Mouse (Mus musculus) CH12.LX (cell line): ENCODE measurements around the gene Gm26602. TPM values are rescaled to one million over a fixed set of nuclear protein-coding genes. Genes with fewer than 3 reads are reported as not detected.

Experiments
- DNase-seq: peaks from one replicate; pipeline ENCODE4 v3.0.0-alpha.2; 2013; ENCODE audit errors: extremely low read depth
- H3K27ac ChIP-seq: 2 replicates; pipeline ENCODE4 v1.5.1; 2012; ENCODE audit warnings: low read depth, mild to moderate bottlenecking, control low read depth, moderate library complexity; ENCODE audit not compliant: insufficient read depth
- H3K27me3 ChIP-seq: replicated peaks from 2 replicates; pipeline ENCODE3; 2012; ENCODE audit warnings: inconsistent platforms
- H3K36me3 ChIP-seq, 2 experiments: replicated peaks in 1 of 2; 2 replicates each; pipeline versions ENCODE3 to v1.6.1; 2012; ENCODE audit warnings: inconsistent platforms in 1 of 2, low read length in 1 of 2, mild to moderate bottlenecking in 1 of 2, mixed read lengths in 1 of 2, moderate library complexity in 1 of 2; ENCODE audit not compliant: control insufficient read depth in 1 of 2, insufficient read depth in 1 of 2
- H3K4me1 ChIP-seq, 2 experiments: 2 replicates each; pipeline ENCODE4 v1.6.1; 2012; ENCODE audit warnings: inconsistent platforms in 1 of 2, moderate library complexity in 1 of 2; ENCODE audit not compliant: insufficient read depth in 2 of 2, control insufficient read depth in 1 of 2
- H3K4me2 ChIP-seq: 2 replicates; pipeline ENCODE4 v1.6.1; 2012; ENCODE audit warnings: low read depth, mild to moderate bottlenecking, control low read depth; ENCODE audit not compliant: poor library complexity, insufficient read depth, severe bottlenecking
- H3K4me3 ChIP-seq, 3 experiments: fragments of 150-350 bp in 1 of 3; sonication (generic) in 1 of 3; replicated peaks in 1 of 3; 2 replicates each; pipeline versions ENCODE3 to v1.5.1; 2011 to 2012; ENCODE audit warnings: low read depth in 2 of 3, low read length in 2 of 3, mild to moderate bottlenecking in 2 of 3, moderate library complexity in 2 of 3, control low read depth in 1 of 3, improper control_type of control experiment in 1 of 3, inconsistent platforms in 1 of 3, mixed read lengths in 1 of 3; ENCODE audit not compliant: poor library complexity in 1 of 3
- H3K79me2 ChIP-seq: replicated peaks from 2 replicates; pipeline ENCODE4 v1.6.1; 2012; ENCODE audit warnings: mild to moderate bottlenecking, moderate library complexity; ENCODE audit not compliant: control insufficient read depth, poor library complexity, insufficient read depth, severe bottlenecking; ENCODE audit errors: extremely low read depth
- H3K9ac ChIP-seq: 2 replicates; pipeline ENCODE4 v1.6.1; 2012; ENCODE audit warnings: low read depth, mild to moderate bottlenecking, control low read depth, moderate library complexity; ENCODE audit not compliant: insufficient read depth
- H3K9me3 ChIP-seq: replicated peaks from 2 replicates; pipeline ENCODE3; 2012; ENCODE audit warnings: low read length, inconsistent platforms, mixed read lengths
- BHLHE40 ChIP-seq: IDR thresholded peaks from 2 replicates; pipeline ENCODE4 v1.6.1; 2011; ENCODE audit warnings: mild to moderate bottlenecking, low read depth, low read length, improper control_type of control experiment
- CHD1 ChIP-seq: IDR thresholded peaks from 2 replicates; pipeline ENCODE4 v1.6.1; 2012; ENCODE audit warnings: low read depth, low read length, improper control_type of control experiment, inconsistent platforms
- CHD2 ChIP-seq: IDR thresholded peaks from 2 replicates; pipeline ENCODE4 v1.6.1; 2011; ENCODE audit warnings: low read length, improper control_type of control experiment
- CTCF ChIP-seq, 2 experiments: IDR thresholded peaks in 1 of 2; conservative IDR thresholded peaks in 1 of 2; 2 replicates each; pipeline ENCODE4 v1.5.1; 2011 to 2012; ENCODE audit warnings: low read depth in 2 of 2, low read length in 2 of 2, improper control_type of control experiment in 1 of 2, inconsistent platforms in 1 of 2, mild to moderate bottlenecking in 1 of 2, moderate library complexity in 1 of 2
- E2F4 ChIP-seq: IDR thresholded peaks from 2 replicates; pipeline ENCODE4 v1.6.1; 2011; ENCODE audit warnings: low read depth, low read length, improper control_type of control experiment; ENCODE audit not compliant: insufficient replicate concordance
- ELF1 ChIP-seq: IDR thresholded peaks from 2 replicates; pipeline ENCODE4 v1.6.1; 2014; ENCODE audit warnings: low read depth, mild to moderate bottlenecking, inconsistent platforms, low read length, improper control_type of control experiment
- EP300 ChIP-seq: IDR thresholded peaks from 2 replicates; pipeline ENCODE4 v1.6.1; 2011; ENCODE audit warnings: low read length, improper control_type of control experiment
- ETS1 ChIP-seq: conservative IDR thresholded peaks from 2 replicates; pipeline ENCODE4 v1.6.1; 2012; ENCODE audit warnings: low read depth, mild to moderate bottlenecking, inconsistent platforms, low read length, improper control_type of control experiment, moderate library complexity
- GABPA ChIP-seq: IDR thresholded peaks from 2 replicates; pipeline ENCODE4 v1.6.1; 2012; ENCODE audit warnings: low read depth, low read length, improper control_type of control experiment, inconsistent platforms; ENCODE audit not compliant: insufficient replicate concordance
- HCFC1 ChIP-seq: IDR thresholded peaks from 2 replicates; pipeline ENCODE4 v1.6.1; 2012; ENCODE audit warnings: low read depth, mild to moderate bottlenecking, inconsistent platforms, low read length, improper control_type of control experiment
- IRF4 ChIP-seq: IDR thresholded peaks from 2 replicates; pipeline ENCODE4 v1.6.1; 2014; ENCODE audit warnings: low read depth, mild to moderate bottlenecking, inconsistent platforms, low read length, improper control_type of control experiment
- JUN ChIP-seq: IDR thresholded peaks from 2 replicates; pipeline ENCODE4 v1.6.1; 2011; ENCODE audit warnings: low read depth, mild to moderate bottlenecking, low read length, improper control_type of control experiment, moderate library complexity; ENCODE audit not compliant: insufficient read depth
- JUND ChIP-seq: conservative IDR thresholded peaks from 2 replicates; pipeline ENCODE4 v1.6.1; 2011; ENCODE audit warnings: low read depth, low read length, improper control_type of control experiment
- KAT2A ChIP-seq: IDR thresholded peaks from 2 replicates; pipeline ENCODE4 v1.6.1; 2012; ENCODE audit warnings: low read length, improper control_type of control experiment, inconsistent platforms; ENCODE audit not compliant: insufficient replicate concordance
- MAFK ChIP-seq: IDR thresholded peaks from 2 replicates; pipeline ENCODE4 v1.6.1; 2011; ENCODE audit warnings: low read length, improper control_type of control experiment; ENCODE audit not compliant: insufficient replicate concordance
- MAX ChIP-seq: IDR thresholded peaks from 2 replicates; pipeline ENCODE4 v1.6.1; 2011; ENCODE audit warnings: low read length, improper control_type of control experiment
- MAZ ChIP-seq: IDR thresholded peaks from 2 replicates; pipeline ENCODE4 v1.6.1; 2012; ENCODE audit warnings: low read depth, mild to moderate bottlenecking, inconsistent platforms, low read length, improper control_type of control experiment, moderate library complexity
- MEF2A ChIP-seq: IDR thresholded peaks from 2 replicates; pipeline ENCODE4 v1.6.1; 2014; ENCODE audit warnings: low read depth, mild to moderate bottlenecking, inconsistent platforms, low read length, improper control_type of control experiment, borderline replicate concordance
- MXI1 ChIP-seq: IDR thresholded peaks from 2 replicates; pipeline ENCODE4 v1.6.1; 2011; ENCODE audit warnings: mild to moderate bottlenecking, low read depth, low read length, improper control_type of control experiment
- MYC ChIP-seq: IDR thresholded peaks from 2 replicates; pipeline ENCODE4 v1.6.1; 2011; ENCODE audit warnings: low read depth, mild to moderate bottlenecking, improper control_type of control experiment, low read length
- NELFE ChIP-seq: IDR thresholded peaks from 2 replicates; pipeline ENCODE4 v1.6.1; 2011; ENCODE audit warnings: low read depth, low read length, improper control_type of control experiment
- NRF1 ChIP-seq: IDR thresholded peaks from 2 replicates; pipeline ENCODE4 v1.6.1; 2014; ENCODE audit warnings: low read depth, mild to moderate bottlenecking, inconsistent platforms, low read length, improper control_type of control experiment, moderate library complexity
- PAX5 ChIP-seq: IDR thresholded peaks from 2 replicates; pipeline ENCODE4 v1.6.1; 2012; ENCODE audit warnings: low read length, inconsistent platforms, mixed read lengths
- POLR2A ChIP-seq: IDR thresholded peaks from 2 replicates; pipeline ENCODE4 v1.6.1; 2011; ENCODE audit warnings: low read depth, mild to moderate bottlenecking, improper control_type of control experiment, low read length
- POLR2AphosphoS2 ChIP-seq: IDR thresholded peaks from 2 replicates; pipeline ENCODE4 v1.6.1; 2011; ENCODE audit warnings: low read depth, low read length, improper control_type of control experiment
- RAD21 ChIP-seq: IDR thresholded peaks from 2 replicates; pipeline ENCODE4 v1.6.1; 2011; ENCODE audit warnings: low read depth, mild to moderate bottlenecking, low read length, improper control_type of control experiment, moderate library complexity
- RCOR1 ChIP-seq: conservative IDR thresholded peaks from 2 replicates; pipeline ENCODE4 v1.6.1; 2012; ENCODE audit warnings: low read depth, mild to moderate bottlenecking, inconsistent platforms, low read length, improper control_type of control experiment
- SIN3A ChIP-seq: IDR thresholded peaks from 2 replicates; pipeline ENCODE4 v1.6.1; 2012; ENCODE audit warnings: low read length, improper control_type of control experiment, inconsistent platforms
- SMC3 ChIP-seq: IDR thresholded peaks from 2 replicates; pipeline ENCODE4 v1.6.1; 2011; ENCODE audit warnings: low read depth, low read length, improper control_type of control experiment
- TBP ChIP-seq: conservative IDR thresholded peaks from 2 replicates; pipeline ENCODE4 v1.6.1; 2011; ENCODE audit warnings: low read depth, low read length, improper control_type of control experiment
- TCF12 ChIP-seq: IDR thresholded peaks from 2 replicates; pipeline ENCODE4 v1.6.1; 2014; ENCODE audit warnings: low read depth, mild to moderate bottlenecking, inconsistent platforms, low read length, improper control_type of control experiment
- UBTF ChIP-seq: IDR thresholded peaks from 2 replicates; pipeline ENCODE4 v1.6.1; 2012; ENCODE audit warnings: low read depth, mild to moderate bottlenecking, inconsistent platforms, low read length, improper control_type of control experiment, moderate library complexity
- USF1 ChIP-seq: IDR thresholded peaks from 2 replicates; pipeline ENCODE4 v1.6.1; 2014; ENCODE audit warnings: low read depth, mild to moderate bottlenecking, inconsistent platforms, low read length, improper control_type of control experiment
- USF2 ChIP-seq: conservative IDR thresholded peaks from 2 replicates; pipeline ENCODE4 v1.6.1; 2011; ENCODE audit warnings: low read depth, low read length, improper control_type of control experiment
- ZC3H11A ChIP-seq: IDR thresholded peaks from 2 replicates; pipeline ENCODE4 v1.6.1; 2012; ENCODE audit warnings: low read depth, mild to moderate bottlenecking, inconsistent platforms, low read length, improper control_type of control experiment
- ZKSCAN1 ChIP-seq: IDR thresholded peaks from 2 replicates; pipeline ENCODE4 v1.6.1; 2012; ENCODE audit warnings: low read depth, inconsistent platforms, low read length, improper control_type of control experiment, borderline replicate concordance
- ZMIZ1 ChIP-seq: IDR thresholded peaks from 2 replicates; pipeline ENCODE4 v1.6.1; 2012; ENCODE audit warnings: low read depth, mild to moderate bottlenecking, inconsistent platforms, low read length, improper control_type of control experiment
- ZNF384 ChIP-seq: IDR thresholded peaks from 2 replicates; pipeline ENCODE4 v1.6.1; 2012; ENCODE audit warnings: low read depth, low read length, improper control_type of control experiment, inconsistent platforms
- dilution Hi-C: fragments of 300-500 bp; cut with MboI; formaldehyde crosslinking; loops from 2 replicates; pipeline ENCODE4 v1.14.3; 2020; ENCODE audit warnings: low sequenced_read_pairs; ENCODE audit not compliant: extremely low pct_unique_long_range_greater_than_20kb, extremely low pct_ligation_motif_present
- in situ Hi-C: fragments of 300-500 bp; cut with MboI; formaldehyde crosslinking; loops from 3 replicates; pipeline ENCODE4 v1.14.3; 2019; ENCODE audit warnings: low sequenced_read_pairs, low pct_ligation_motif_present, low pct_unique_long_range_greater_than_20kb, mixed read lengths
- polyA plus RNA-seq: library from polyadenylated mRNA; unstranded; fragments of >175 nt; gene quantifications from 2 replicates; pipeline ENCODE4 v1.2.1, GENCODE M21; 2012; ENCODE audit warnings: low read depth; ENCODE audit not compliant: insufficient read length
- total RNA-seq, 2 experiments: library from RNA; depleted of rRNA; stranded (reverse); fragments of 300-350 nt in 1 of 2; fragments of >200 nt in 1 of 2; gene quantifications; 2 replicates each; pipeline ENCODE4 v1.2.3; 2012 to 2014

The Gm26602 gene
- total and polyA plus RNA-seq, 3 experiments = 8.1 TPM; not detected in 2

DNA sequence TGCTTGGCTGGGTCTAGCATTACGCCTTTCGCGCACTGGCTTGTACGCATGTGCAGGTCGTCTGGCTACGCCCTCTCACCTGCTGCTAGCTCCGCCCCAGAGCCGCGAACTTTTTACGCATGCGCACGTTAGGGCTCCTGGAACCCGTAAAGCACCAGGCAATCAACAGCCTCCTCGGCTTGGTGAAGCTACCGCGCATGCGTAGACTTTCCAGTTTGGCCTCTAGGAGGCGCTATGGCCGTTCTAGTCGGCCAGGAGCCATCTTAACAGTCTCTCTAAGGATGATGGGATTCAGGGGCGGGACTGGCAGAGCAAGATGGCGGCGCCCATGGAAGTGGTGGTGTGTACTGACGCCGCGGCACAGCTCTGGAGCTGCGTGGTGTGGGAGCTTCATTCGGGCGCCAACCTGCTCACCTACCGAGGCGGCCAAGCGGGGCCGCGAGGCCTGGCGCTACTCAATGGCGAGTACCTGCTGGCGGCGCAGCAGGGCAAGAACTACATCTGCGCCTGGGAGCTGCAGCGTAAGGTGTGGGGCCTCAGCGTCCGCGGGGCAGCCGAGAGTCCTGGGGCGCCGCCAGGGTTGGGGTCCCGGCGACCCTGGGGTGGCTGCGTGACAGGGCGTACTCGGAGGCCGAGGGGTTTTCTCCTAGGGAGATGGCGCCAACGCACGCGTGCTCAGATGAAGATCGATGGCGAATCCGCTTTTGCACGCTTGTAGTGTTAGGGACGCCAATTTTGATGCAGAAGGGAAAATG, 49.4 kb downstream of the Gm26602 start, which contains the start of gene Wdr18:
TSS of gene Wdr18 (plus strand) at position 306 of the 755 bp plus-strand sequence.
- Histone ChIP-seq H3K4me1 (peaks cover 20 to 43% of the 10 kb centered on the region in 2 experiments), H3K79me2 (peaks cover 22% of the 10 kb centered on the region), H3K9me3 (no peaks in the 10 kb centered on the region), H3K27ac (peak within 1 kb of the TSS; percentile 11; the same call in 1 of the 2 replicates), H3K27me3 (no peaks in the 10 kb centered on the region), H3K4me2 (peak within 1 kb of the TSS; percentile 83), H3K9ac (peak within 1 kb of the TSS; percentile 63), H3K36me3 (peaks cover 29 to 41% of the 10 kb centered on the region in 2 experiments), H3K4me3 (peak within 1 kb of the TSS; percentile 85 to 100 (median 96))
- in situ Hi-C loops (loop anchor here (5.0 kb wide), 1 partner anchor 33 kb away; the partner anchor contains the start of gene Arid3a), dilution Hi-C loops (no loop called here)
- peak; percentile 51; the same call in 1 of the 2 replicates for TF ChIP-seq IRF4
- peak; percentile 91 for TF ChIP-seq HCFC1
- TF ChIP-seq ZC3H11A = no peak; the same call in 1 of the 2 replicates
- no peak for TF ChIP-seq CHD2
- no peak for TF ChIP-seq EP300
- TF ChIP-seq SIN3A = peak; percentile 90
- peak; percentile 60; the same call in 1 of the 2 replicates for TF ChIP-seq MYC
- TF ChIP-seq UBTF = no peak
- TF ChIP-seq ZMIZ1 = no peak
- no peak for TF ChIP-seq GABPA
- TF ChIP-seq BHLHE40 = peak; percentile 48
- TF ChIP-seq MXI1 = peak; percentile 98
- no peak for TF ChIP-seq CHD1
- no peak for TF ChIP-seq USF1
- TF ChIP-seq MAX = peak; percentile 61; the same call in 1 of the 2 replicates
- TF ChIP-seq CTCF (conservative IDR thresholded peaks at IDR 0.05 in 1 of 2, IDR thresholded peaks at IDR 0.05 in 1 of 2; ENCODE audit: low read depth in 2 of 2, low read length in 2 of 2) = peak; percentile 56 to 96
- peak; percentile 61 for TF ChIP-seq SMC3
- TF ChIP-seq RAD21 = peak; percentile 83
- TF ChIP-seq TBP = peak; percentile 74; the same call in 1 of the 2 replicates
- TF ChIP-seq POLR2AphosphoS2 = peak; percentile 60; the same call in 1 of the 2 replicates
- no peak for TF ChIP-seq PAX5
- no peak for TF ChIP-seq JUND
- no peak for TF ChIP-seq ETS1
- TF ChIP-seq TCF12 = peak; percentile 92
- TF ChIP-seq USF2 = no peak
- peak; percentile 82; the same call in 1 of the 2 replicates for TF ChIP-seq KAT2A
- no peak for TF ChIP-seq ZKSCAN1
- no peak for TF ChIP-seq MAFK
- TF ChIP-seq RCOR1 = no peak
- no peak for TF ChIP-seq ZNF384
- TF ChIP-seq ELF1 = peak; percentile 65
- no peak for TF ChIP-seq E2F4
- peak; percentile 87 for TF ChIP-seq POLR2A
- no peak for TF ChIP-seq MAZ
- no peak for TF ChIP-seq JUN
- TF ChIP-seq NRF1 = peak; percentile 90
- peak; percentile 82 for TF ChIP-seq NELFE
- TF ChIP-seq MEF2A = peak; percentile 65; the same call in 1 of the 2 replicates
- DNase-seq = peak; percentile 99
